Mouse (Mus musculus) Patski (cell line): ENCODE data around the gene Atg14. TPM values are rescaled to one million over a fixed set of nuclear protein-coding genes. Genes with fewer than 3 reads are reported as not detected.
A peak's percentile ranks its signal among the peaks of the same experiment; 100 is the strongest.

ENCODE experiments used
- ATAC-seq: fragments of 100-300 bp; one replicate; pipeline ENCODE4 v1.8.0; 2021
- CTCF ChIA-PET: fragments of 350-600 bp; sonication (Branson Sonifier 250); formaldehyde crosslinking; loops from one replicate; lab custom pipeline; 2022; ENCODE audit warnings: inconsistent platforms; lab: Charles Lee
- POLR2A ChIA-PET: fragments of 350-600 bp; sonication (Branson Sonifier 250); formaldehyde crosslinking; loops from one replicate; lab custom pipeline; 2022; ENCODE audit warnings: antibody characterized with exemption, inconsistent platforms; lab: Charles Lee
- DNase-seq: peaks from one replicate; pipeline ENCODE4 v3.0.0-alpha.2; 2011; ENCODE audit warnings: low read depth, low spot score
- H3K27me3 ChIP-seq: fragments of 371-371 bp; one replicate; pipeline ENCODE4 v1.5.1; 2021
- CTCF ChIP-seq: fragments of 100-300 bp; IDR thresholded peaks from one replicate; pipeline ENCODE4 v1.5.1; 2021
- in situ Hi-C: fragments of 300-500 bp; cut with MboI; formaldehyde crosslinking; loops from 3 replicates; pipeline ENCODE4 v1.11.1; 2018; ENCODE audit warnings: low pct_unique_long_range_greater_than_20kb, mixed read lengths
- polyA plus RNA-seq: library from polyadenylated mRNA; unstranded; gene quantifications from one replicate; pipeline ENCODE4 v1.2.3, GENCODE M21; 2021

Gene Atg14
- polyA plus RNA-seq, 1 experiment from 2014 or later = 11.9 TPM

GRCm38 (mm10) chr14:47514816-47515453 lies 55.5 kb downstream of the Atg14 start:
- ATAC-seq (no peak), DNase-seq (no peak)
- in situ Hi-C loops = no loop called here
- CTCF ChIA-PET = interaction anchor here (0.9 to 2.4 kb wide), 4 partner anchors 10 to 84 kb away, joined by 3 to 6 read pairs (median 4); no protein-coding TSS in a partner anchor
- TF ChIP-seq CTCF = no peak
- no peaks in the 10 kb centered on the region for H3K27me3 ChIP-seq
- POLR2A ChIA-PET = interaction anchor here (0.6 kb wide), 1 partner anchor 181 kb away, joined by 3 read pairs; no protein-coding TSS in a partner anchor

DNA sequence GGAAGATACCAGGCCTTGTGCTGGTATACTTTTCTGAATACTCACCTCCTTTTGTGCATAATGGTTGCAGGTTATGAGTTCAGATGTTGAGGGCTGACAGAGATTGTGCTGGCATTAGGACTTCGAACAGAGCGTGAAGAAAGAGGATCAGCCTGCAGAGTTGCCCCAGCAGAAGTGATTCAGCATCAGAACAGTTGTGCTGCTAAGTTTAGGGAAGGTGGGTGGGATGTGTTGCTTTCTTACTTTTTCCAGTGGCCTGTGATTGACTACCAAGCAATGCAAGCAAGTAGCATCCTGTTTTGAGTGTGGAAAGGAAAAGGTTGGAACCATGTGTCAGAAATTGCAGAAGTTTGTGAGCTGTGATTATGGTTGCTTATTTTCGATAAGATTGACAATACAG lies 56.8 kb downstream of the Atg14 start:
- in situ Hi-C loops = no loop called here
- ChIA-PET CTCF (no interaction called here), POLR2A (no interaction called here)
- no peak for ATAC-seq
- TF ChIP-seq CTCF = no peak
- DNase-seq = no peak
- no peaks in the 10 kb centered on the region for H3K27me3 ChIP-seq

GRCm38 (mm10) chr14:47510244-47510643 lies 60.2 kb downstream of the Atg14 start:
- H3K27me3 ChIP-seq = no peaks in the 10 kb centered on the region
- CTCF ChIA-PET = interaction anchor here (1.0 kb wide), 1 partner anchor 23 kb away, joined by 3 read pairs; no protein-coding TSS in a partner anchor
- no peak for DNase-seq
- no peak for ATAC-seq
- POLR2A ChIA-PET = no interaction called here
- no peak for TF ChIP-seq CTCF
- in situ Hi-C loops = no loop called here

- ChIA-PET POLR2A (interaction anchor here (0.6 to 0.7 kb wide), 2 partner anchors 9 to 67 kb away, joined by 3 to 4 read pairs; no protein-coding TSS in a partner anchor), CTCF (no interaction called here)
- DNase-seq (no peak), ATAC-seq (no peak)
- no peak for TF ChIP-seq CTCF
- no peaks in the 10 kb centered on the region for H3K27me3 ChIP-seq
- in situ Hi-C loops = no loop called here
These were observed 62.4 kb downstream of the Atg14 start for GRCm38 (mm10) chr14:47508035-47508434.

GRCm38 (mm10) chr14:47506676-47507075 lies 63.8 kb downstream of the Atg14 start:
- ChIA-PET CTCF (no interaction called here), POLR2A (no interaction called here)
- ATAC-seq = no peak
- TF ChIP-seq CTCF = no peak
- DNase-seq = no peak
- H3K27me3 ChIP-seq = no peaks in the 10 kb centered on the region
- in situ Hi-C loops = no loop called here

DNA sequence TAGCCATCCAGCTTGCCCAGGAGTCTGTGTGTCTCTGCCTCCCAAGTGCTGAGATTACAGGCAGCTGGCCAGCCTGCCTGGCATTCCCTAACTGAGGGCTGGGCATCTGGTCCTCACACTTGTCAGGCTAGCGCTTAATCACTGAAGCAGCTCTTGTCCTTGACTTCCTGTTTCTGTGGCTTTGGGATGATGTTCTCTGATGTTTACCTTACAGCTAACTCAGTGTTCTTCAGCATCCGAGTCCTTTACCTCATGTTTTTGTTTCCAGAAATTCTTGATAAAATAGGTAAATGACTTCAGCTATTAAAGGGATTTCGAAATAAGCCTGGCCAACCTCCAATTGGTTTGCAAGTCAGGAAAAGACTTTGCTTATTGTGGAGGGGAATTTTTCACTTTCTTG lies 66.4 kb downstream of the Atg14 start:
- DNase-seq (no peak), ATAC-seq (peak; percentile 21)
- TF ChIP-seq CTCF = no peak
- in situ Hi-C loops = no loop called here
- POLR2A ChIA-PET = no interaction called here
- H3K27me3 ChIP-seq = no peaks in the 10 kb centered on the region
- CTCF ChIA-PET = interaction anchor here (1.1 to 2.5 kb wide), 2 partner anchors 11 to 31 kb away, joined by 4 to 5 read pairs; no protein-coding TSS in a partner anchor

- CTCF ChIA-PET = no interaction called here
- no peaks in the 10 kb centered on the region for H3K27me3 ChIP-seq
- TF ChIP-seq CTCF = no peak
- DNase-seq (no peak), ATAC-seq (no peak)
- POLR2A ChIA-PET = no interaction called here
- in situ Hi-C loops = no loop called here
These were observed 71.8 kb downstream of the Atg14 start for GRCm38 (mm10) chr14:47498632-47499031.

DNA sequence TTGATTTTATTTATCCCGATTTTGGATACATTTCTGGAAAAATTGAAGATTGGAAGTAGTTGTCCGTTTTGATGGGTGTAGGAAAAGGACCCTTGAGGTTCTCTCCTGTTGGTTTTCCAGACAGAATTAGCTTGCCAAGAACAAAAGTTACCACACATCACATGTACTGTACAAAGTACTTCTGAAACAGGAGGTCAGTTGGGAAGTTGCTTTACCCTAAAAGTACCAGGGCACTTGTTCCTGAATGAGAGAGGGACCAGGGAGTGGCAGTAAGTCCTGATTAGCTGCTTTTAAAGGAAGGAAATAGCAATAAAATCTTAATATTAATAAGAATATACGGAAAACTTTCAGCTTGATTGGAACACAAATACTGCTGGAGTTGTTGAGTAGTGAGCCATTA lies 73.3 kb downstream of the Atg14 start:
- H3K27me3 ChIP-seq = no peaks in the 10 kb centered on the region
- TF ChIP-seq CTCF = no peak
- POLR2A ChIA-PET = interaction anchor here (0.8 kb wide), 1 partner anchor 11 kb away, joined by 4 read pairs; no protein-coding TSS in a partner anchor
- CTCF ChIA-PET = interaction anchor here (0.9 to 2.0 kb wide), 2 partner anchors 10 to 19 kb away, joined by 3 to 8 read pairs; no protein-coding TSS in a partner anchor
- in situ Hi-C loops = no loop called here
- DNase-seq = no peak
- no peak for ATAC-seq

DNA sequence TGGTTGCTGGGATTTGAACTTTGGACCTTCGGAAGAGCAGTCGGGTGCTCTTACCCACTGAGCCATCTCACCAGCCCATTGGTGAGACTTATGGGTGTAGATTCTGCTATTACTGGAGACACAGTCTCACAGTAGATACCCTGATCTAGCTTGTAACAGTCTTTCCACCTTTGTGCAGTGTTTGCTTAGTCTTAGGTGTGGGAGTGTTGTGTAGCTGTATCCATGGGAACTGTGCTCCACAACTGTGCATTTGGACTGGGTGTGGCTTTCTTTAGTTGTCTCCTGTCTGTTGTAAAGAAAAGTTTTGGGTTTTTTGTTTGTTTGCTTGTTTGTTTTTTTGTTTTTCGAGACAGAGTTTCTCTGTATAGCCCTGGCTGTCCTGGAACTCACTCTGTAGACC lies 74.5 kb downstream of the Atg14 start:
- ChIA-PET POLR2A (no interaction called here), CTCF (no interaction called here)
- TF ChIP-seq CTCF = no peak
- in situ Hi-C loops = no loop called here
- no peak for DNase-seq
- no peak for ATAC-seq
- no peaks in the 10 kb centered on the region for H3K27me3 ChIP-seq

- CTCF ChIA-PET = interaction anchor here (1.0 to 1.6 kb wide), 2 partner anchors 10 to 40 kb away, joined by 3 to 5 read pairs; no protein-coding TSS in a partner anchor
- POLR2A ChIA-PET = no interaction called here
- no peak for DNase-seq
- no peaks in the 10 kb centered on the region for H3K27me3 ChIP-seq
- no peak for TF ChIP-seq CTCF
- no peak for ATAC-seq
- in situ Hi-C loops = no loop called here
These were observed 76.7 kb downstream of the Atg14 start for GRCm38 (mm10) chr14:47493592-47494361.

Other genes with a start within 250 kb of the Atg14 start
- gene Lgals3, start 202.9 kb downstream of the Atg14 start, polyA plus RNA-seq = 453 TPM
- 38.3 TPM for gene Dlgap5, start 152.2 kb downstream of the Atg14 start, polyA plus RNA-seq
- gene Fbxo34, start 120.2 kb downstream of the Atg14 start, polyA plus RNA-seq = 23.0 TPM
- gene Ktn1, start 77.8 kb upstream of the Atg14 start, polyA plus RNA-seq = 92.3 TPM